Mouse (Mus musculus): Measurements from ENCODE around the gene Gfpt1.
"Not testable (repeated sequence)": the region's sequence is repeated elsewhere in the genome, so short reads cannot be mapped to it uniquely, and the experiment has no call there.

Gfpt1 gene

GRCm38 (mm10) chr6:87042337-87043130, at the start of gene Gfpt1:
TSS of gene Gfpt1 (plus strand) at chr6:87042846.
- DNase-seq (ENCODE audit: low spot score in 2 of 2), result peak; percentile 95 to 96

- DNase-seq (ENCODE audit: low spot score in 2 of 2), result no peak
Observed at GRCm38 (mm10) chr6:86994254-86994653, 48.4 kb upstream of the Gfpt1 start.

- peak; percentile 44 to 75 for DNase-seq (ENCODE audit: low spot score in 2 of 2)
Observed at GRCm38 (mm10) chr6:86996629-86997307, 45.9 kb upstream of the Gfpt1 start.

- DNase-seq (ENCODE audit: low spot score in 2 of 2), result no peak
Observed at GRCm38 (mm10) chr6:86997360-86997759, 45.3 kb upstream of the Gfpt1 start.

GRCm38 (mm10) chr6:87001995-87002394, 40.7 kb upstream of the Gfpt1 start:
- no peak for DNase-seq (ENCODE audit: low spot score in 2 of 2)

- peak; percentile 80 to 88 for DNase-seq (ENCODE audit: low spot score in 2 of 2)
Observed at GRCm38 (mm10) chr6:87002521-87003055, 40.1 kb upstream of the Gfpt1 start.

- no peak for DNase-seq (ENCODE audit: low spot score in 2 of 2)
Observed at GRCm38 (mm10) chr6:87004099-87004498, 38.5 kb upstream of the Gfpt1 start.

GRCm38 (mm10) chr6:87005577-87005976, 37.1 kb upstream of the Gfpt1 start:
- DNase-seq (ENCODE audit: low spot score in 2 of 2), result no peak

GRCm38 (mm10) chr6:87008887-87009286, 33.8 kb upstream of the Gfpt1 start, which contains the start of gene Nfu1:
TSS of gene Nfu1 (plus strand) at chr6:87009236.
- DNase-seq (ENCODE audit: low spot score in 2 of 2), result no peak

- DNase-seq (ENCODE audit: low spot score in 2 of 2), result peak; percentile 94 to 95
Observed at GRCm38 (mm10) chr6:87009692-87010328, 32.8 kb upstream of the Gfpt1 start.

- peak in 1 of 2 experiments; percentile 48 for DNase-seq (ENCODE audit: low spot score in 2 of 2)
Observed at GRCm38 (mm10) chr6:87016916-87017315, 25.7 kb upstream of the Gfpt1 start.

- no peak for DNase-seq (ENCODE audit: low spot score in 2 of 2)
Observed at GRCm38 (mm10) chr6:87018874-87019273, 23.8 kb upstream of the Gfpt1 start.

- no peak for DNase-seq (ENCODE audit: low spot score in 2 of 2)
Observed at GRCm38 (mm10) chr6:87021791-87022190, 20.9 kb upstream of the Gfpt1 start.

- DNase-seq (ENCODE audit: low spot score in 2 of 2), result no peak
Observed at GRCm38 (mm10) chr6:87026980-87027379, 15.7 kb upstream of the Gfpt1 start.

GRCm38 (mm10) chr6:87028881-87029280, 13.8 kb upstream of the Gfpt1 start:
- DNase-seq (ENCODE audit: low spot score in 2 of 2), result no peak

GRCm38 (mm10) chr6:87031310-87031709, 11.3 kb upstream of the Gfpt1 start:
- not testable (repeated sequence) for DNase-seq (ENCODE audit: low spot score in 2 of 2)

- DNase-seq (ENCODE audit: low spot score in 2 of 2), result no peak
Observed at GRCm38 (mm10) chr6:87032401-87032800, 10.2 kb upstream of the Gfpt1 start.

- no peak for DNase-seq (ENCODE audit: low spot score in 2 of 2)
Observed at GRCm38 (mm10) chr6:87034395-87034794, 8.3 kb upstream of the Gfpt1 start.

- no peak for DNase-seq (ENCODE audit: low spot score in 2 of 2)
Observed at GRCm38 (mm10) chr6:87037826-87038620, 4.6 kb upstream of the Gfpt1 start.

- DNase-seq (ENCODE audit: low spot score in 2 of 2), result no peak
Observed at GRCm38 (mm10) chr6:87039161-87039560, 3.5 kb upstream of the Gfpt1 start.

GRCm38 (mm10) chr6:87040971-87041370, 1.7 kb upstream of the Gfpt1 start:
- DNase-seq (ENCODE audit: low spot score in 2 of 2), result peak; percentile 21 to 33
